Mouse (Mus musculus): ENCODE measurements at regions not wholly inside any gene's neighbourhood (a gene's known extent, or its start where the extent isn't known, plus 50 kb on each side); places are given as distances from the start of the nearest gene placed in this dataset.

DNA sequence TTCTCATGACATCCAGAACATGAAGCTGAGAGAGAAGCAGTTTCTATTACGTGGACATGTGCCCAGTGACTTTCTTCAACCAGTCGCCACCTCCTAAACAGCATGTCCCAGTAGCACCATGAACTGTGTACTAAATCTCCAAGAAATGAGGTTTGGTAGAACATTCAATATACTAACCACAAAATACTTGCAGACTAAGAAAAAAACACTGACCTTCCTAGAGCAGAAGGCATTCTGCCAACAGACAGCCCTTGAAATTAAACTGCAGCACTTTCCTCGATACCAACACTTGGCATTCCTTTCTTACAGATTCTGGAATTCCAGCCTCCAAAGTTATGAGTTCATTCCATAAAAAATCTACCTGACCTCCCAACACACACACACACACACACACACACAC is 166.6 kb downstream of the Atp6ap1l start:
- DNase-seq: peak; percentile 7

DNA sequence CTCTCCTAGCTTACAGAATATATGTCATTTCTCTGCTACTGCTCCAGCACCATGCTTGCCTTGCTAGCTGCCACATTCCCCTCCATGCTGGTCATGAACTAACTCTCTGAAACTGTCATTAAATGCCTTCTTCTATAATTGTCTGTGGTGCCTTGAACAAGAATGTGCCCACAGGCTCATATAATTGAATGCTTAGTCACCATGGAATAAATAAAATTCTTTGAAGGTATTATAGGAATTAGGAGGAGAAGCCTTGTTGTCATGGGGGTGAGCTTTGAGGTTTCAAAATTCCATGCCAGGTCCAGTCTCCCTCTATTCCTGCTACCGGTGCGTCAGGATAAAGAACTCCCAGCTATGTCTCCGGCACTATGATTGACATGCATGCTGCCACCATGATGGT is 171.9 kb downstream of the Atp6ap1l start:
- no peak for DNase-seq

DNA sequence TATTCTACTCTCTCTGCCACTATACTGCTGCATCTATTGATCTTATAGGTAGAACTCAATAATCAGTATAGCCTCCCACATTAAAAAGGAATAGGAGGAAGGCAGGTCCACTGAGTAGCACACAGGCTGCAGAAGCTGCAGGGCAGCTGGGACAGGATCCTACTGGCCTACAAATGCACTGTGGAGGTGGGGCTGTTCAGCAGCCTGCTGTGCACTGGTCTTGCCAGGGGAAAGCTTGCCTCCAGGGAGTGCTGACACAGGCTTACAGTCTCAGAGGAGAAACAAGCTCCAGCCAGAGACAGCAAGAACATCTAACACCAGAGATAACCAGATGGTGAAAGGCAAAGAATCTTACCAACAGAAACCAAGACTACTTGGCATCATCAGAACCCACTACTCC is 176.1 kb downstream of the Atp6ap1l start:
- no peak for DNase-seq

- no peak for DNase-seq
These were observed 177.3 kb downstream of the Atp6ap1l start for GRCm38 (mm10) chr13:90727816-90728215.

- DNase-seq: no peak
These were observed 179.9 kb downstream of the Atp6ap1l start for GRCm38 (mm10) chr13:90725053-90725827.

DNA sequence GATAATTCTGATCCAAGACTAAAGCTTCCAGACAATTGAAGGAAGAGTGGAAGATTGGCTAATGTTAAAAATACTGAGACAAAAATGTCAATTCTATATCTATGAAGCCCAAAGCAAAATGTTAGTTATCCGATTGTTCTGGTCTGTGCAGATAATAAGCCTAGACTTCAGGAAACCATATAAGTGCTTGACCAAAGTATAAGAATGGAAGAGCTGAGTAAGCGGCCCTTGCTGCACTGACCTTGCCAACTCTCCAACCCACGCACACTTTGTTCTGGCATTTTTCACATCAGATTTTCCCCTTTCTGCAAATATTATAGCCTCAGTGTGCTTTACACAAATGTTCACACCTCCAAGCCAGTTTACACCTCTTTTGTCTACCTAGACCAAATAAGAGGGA is 180.6 kb downstream of the Atp6ap1l start:
- no peak for DNase-seq

GRCm38 (mm10) chr13:90723533-90723898 is 181.6 kb downstream of the Atp6ap1l start:
- DNase-seq: no peak

- DNase-seq: no peak
These were observed 182.3 kb downstream of the Atp6ap1l start for GRCm38 (mm10) chr13:90722599-90723532.

GRCm38 (mm10) chr13:90684324-90684723 is 220.8 kb downstream of the Atp6ap1l start:
- no peak for DNase-seq

DNA sequence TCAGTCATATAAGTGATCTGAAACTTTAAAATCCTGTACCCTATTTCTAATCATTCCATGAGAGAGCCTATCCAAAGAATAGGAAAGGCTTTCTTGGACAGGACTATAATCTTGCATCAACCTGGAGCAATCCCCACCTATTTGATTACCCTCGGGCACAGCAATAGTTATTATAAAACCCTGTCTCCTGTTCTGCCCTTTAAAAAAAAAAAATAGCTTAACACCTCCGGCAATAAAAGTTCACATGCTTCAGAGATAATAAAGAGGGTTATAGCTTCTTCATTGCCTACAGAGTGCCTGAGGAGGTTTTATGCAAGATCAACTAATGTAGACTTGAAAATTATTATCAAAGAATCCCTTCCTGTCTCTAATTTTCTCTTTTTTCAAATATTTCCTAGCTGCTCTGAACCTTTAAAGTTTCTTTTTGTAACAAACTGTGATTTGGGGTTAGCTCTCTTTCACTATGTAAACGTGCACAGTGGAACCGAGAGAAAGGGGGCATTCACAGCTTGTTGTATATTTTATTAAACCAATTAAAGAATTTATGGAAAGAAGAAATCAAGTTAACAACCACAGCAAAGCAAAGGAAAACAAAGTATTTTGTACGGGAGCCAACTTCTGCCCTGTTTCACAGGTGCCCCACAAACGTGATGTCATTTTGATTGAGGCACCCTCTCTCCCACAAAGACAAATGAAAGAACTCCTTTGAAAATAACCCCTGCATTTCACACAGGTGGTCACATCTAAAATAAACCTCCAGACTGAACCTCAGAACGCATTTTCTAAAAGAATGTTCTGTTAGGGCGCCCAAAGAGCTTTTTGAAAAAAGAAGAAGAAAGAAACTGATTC is 225.8 kb downstream of the Atp6ap1l start:
- no peak for DNase-seq

GRCm38 (mm10) chr13:90673823-90674222 is 231.3 kb downstream of the Atp6ap1l start:
- no peak for DNase-seq

- DNase-seq: no peak
These were observed 232.1 kb downstream of the Atp6ap1l start for GRCm38 (mm10) chr13:90673079-90673478.

- DNase-seq: no peak
These were observed 243.5 kb downstream of the Atp6ap1l start for GRCm38 (mm10) chr13:90661567-90662141.

DNA sequence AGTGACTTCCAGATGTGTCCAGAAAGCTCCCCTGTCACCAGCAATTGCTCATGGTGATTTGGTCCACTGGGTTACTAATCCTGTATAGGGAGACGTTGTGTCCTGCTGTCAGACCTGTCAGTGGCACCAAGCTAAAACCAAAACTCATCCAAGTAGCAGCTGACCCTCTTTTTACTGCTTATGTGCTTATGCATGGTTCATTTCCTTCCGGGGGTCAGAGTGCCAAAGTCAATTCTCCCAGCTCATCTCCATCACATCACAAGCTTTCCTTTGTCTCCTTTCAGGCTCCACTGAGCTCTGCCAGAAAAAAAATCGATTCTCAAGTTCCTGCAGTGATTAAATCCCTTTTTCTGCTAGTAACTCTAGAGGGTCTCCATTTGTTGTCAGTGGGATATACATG is 244.2 kb downstream of the Atp6ap1l start:
- no peak for DNase-seq

- no peak for DNase-seq
These were observed 246.1 kb downstream of the Atp6ap1l start for GRCm38 (mm10) chr13:90659087-90659486.

DNA sequence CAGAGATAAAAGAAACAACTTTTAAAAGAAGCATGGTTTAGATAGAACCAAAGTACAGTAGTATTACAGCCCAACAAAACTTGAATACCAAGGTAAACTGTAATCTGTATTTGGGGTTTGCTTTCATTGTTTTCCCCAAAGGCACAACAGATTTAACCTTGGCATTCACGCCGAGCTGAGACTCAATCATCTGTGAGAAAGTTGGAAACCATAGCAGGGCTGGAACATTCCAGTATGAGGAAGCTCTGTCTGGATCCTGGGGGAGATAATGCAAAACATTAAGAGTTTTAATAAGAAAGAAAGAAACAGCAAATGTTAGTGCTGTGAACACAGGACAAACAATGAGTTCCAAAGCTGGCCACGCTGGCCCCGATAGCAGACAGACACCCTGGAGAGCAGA is 258.8 kb downstream of the Atp6ap1l start:
- DNase-seq: no peak

DNA sequence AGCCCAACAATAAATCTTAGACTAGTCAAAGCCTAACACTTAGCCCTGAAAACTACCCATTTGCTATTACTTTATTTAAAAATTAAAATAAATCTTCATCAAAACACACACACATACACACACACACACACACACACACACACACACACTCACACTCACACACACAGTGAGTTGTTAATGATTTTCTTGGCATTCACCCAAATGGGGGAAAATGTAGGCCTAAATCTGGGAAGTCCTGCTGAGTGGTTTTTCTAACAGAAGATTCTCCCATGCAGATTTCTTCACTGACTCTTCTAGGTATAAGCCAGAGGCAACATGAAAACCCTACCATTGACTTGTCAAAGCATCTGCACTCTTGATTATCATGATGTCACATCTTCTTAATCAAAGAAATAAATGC is 260.9 kb downstream of the Atp6ap1l start:
- no peak for DNase-seq

DNA sequence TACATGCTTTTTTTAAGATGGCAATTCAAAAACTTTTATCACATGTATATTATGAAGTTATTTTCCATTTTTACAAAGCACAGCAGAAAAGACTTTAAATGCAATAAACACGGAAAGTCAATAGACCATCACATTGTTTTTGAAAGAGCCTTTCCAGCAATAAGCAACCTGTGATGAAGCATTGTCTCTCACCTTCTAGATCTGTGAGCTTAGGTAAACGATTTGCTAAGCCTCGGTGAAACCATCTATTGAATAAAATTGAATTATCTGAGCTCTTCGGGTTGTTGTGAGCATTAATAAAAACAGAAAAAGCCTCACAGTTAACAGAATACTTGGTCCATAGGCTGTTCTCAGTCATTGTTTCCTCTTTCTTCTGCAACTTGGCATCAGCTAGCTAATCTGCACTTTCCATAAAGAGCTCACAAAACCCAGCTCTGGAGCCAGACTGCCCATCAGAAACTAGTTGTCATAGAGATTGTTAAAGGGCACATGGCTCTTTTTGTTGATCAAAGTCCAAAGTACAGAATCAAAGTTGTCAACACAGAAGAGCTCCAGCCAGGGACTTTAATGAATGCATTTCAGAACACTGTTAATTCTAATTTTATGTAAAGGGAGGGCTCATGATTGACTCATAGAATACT is 261.5 kb downstream of the Atp6ap1l start:
- DNase-seq: no peak

GRCm38 (mm10) chr13:90643109-90643508 is 262.0 kb downstream of the Atp6ap1l start:
- DNase-seq: no peak

DNA sequence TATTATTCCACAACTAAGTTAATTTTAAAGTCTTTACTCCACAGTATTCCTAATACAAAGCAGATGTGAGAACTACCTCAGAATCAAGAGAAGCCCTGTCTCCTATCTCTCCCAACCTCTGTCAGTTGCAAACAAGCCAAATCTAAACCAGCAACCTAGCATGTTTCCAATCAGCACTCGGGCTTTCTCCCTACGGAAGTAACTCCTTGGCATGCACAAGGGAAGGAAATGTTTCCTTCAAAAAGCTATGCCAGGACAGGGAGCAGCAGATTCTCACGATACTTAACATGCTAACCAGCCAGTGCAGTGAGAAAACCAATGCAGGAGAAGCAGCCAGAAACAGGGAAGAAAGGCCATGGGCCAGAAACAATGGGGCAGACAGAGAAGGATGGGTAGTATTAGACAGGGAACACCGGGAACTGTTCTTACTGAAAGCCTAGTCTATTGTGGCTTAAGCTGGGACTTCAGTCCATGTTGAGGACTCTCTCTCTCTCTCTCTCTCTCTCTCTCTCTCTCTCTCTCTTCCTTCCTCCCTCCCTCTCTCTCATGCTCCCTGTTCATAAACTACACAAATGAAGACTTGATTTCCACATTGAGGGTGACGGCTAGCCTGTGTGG is 262.8 kb downstream of the Atp6ap1l start:
- no peak for DNase-seq

Measured in lung, postnatal 14 days (tissue).